Mouse (Mus musculus) MEL (cell line): Measurements from ENCODE around the gene Foxr1.

Source experiments
- CHD2 ChIP-seq: IDR thresholded peaks from 2 replicates; pipeline ENCODE4 v1.6.1; 2011; ENCODE audit warnings: low read length, improper control_type of control experiment
- CTCF ChIP-seq, 3 experiments: IDR thresholded peaks in 2 of 3; conservative IDR thresholded peaks in 1 of 3; 2 replicates each; pipeline ENCODE4 v1.5.1; 2011 to 2012; ENCODE audit warnings: low read length in 3 of 3, low read depth in 2 of 3, mild to moderate bottlenecking in 2 of 3, improper control_type of control experiment in 1 of 3, inconsistent platforms in 1 of 3, mixed read lengths in 1 of 3, moderate library complexity in 1 of 3; ENCODE audit not compliant: control insufficient read depth in 1 of 3, insufficient read depth in 1 of 3, poor library complexity in 1 of 3, severe bottlenecking in 1 of 3
- MAFK ChIP-seq: IDR thresholded peaks from 2 replicates; pipeline ENCODE4 v1.6.1; 2011; ENCODE audit warnings: low read depth, mild to moderate bottlenecking, low read length, improper control_type of control experiment, borderline replicate concordance
- MAX ChIP-seq: IDR thresholded peaks from 2 replicates; pipeline ENCODE4 v1.6.1; 2011; ENCODE audit warnings: low read length, improper control_type of control experiment
- MAZ ChIP-seq: IDR thresholded peaks from 2 replicates; pipeline ENCODE4 v1.6.1; 2012; ENCODE audit warnings: low read depth, mild to moderate bottlenecking, inconsistent platforms, low read length, improper control_type of control experiment
- POLR2A ChIP-seq, 2 experiments: IDR thresholded peaks; 2 replicates each; pipeline ENCODE4 v1.6.1; 2011 to 2012; ENCODE audit warnings: low read length in 2 of 2, mild to moderate bottlenecking in 2 of 2, control low read depth in 1 of 2, improper control_type of control experiment in 1 of 2, low read depth in 1 of 2, moderate library complexity in 1 of 2; ENCODE audit not compliant: control insufficient read depth in 1 of 2, insufficient read depth in 1 of 2, poor library complexity in 1 of 2
- POLR2AphosphoS2 ChIP-seq: IDR thresholded peaks from 2 replicates; pipeline ENCODE4 v1.6.1; 2011; ENCODE audit warnings: low read length, improper control_type of control experiment
- RAD21 ChIP-seq: IDR thresholded peaks from 2 replicates; pipeline ENCODE4 v1.6.1; 2011; ENCODE audit warnings: mild to moderate bottlenecking, low read depth, low read length, improper control_type of control experiment
- TBP ChIP-seq: IDR thresholded peaks from 2 replicates; pipeline ENCODE4 v1.8.0; 2011; ENCODE audit warnings: low read depth, low read length, improper control_type of control experiment
- UBTF ChIP-seq: IDR thresholded peaks from 2 replicates; pipeline ENCODE4 v1.6.1; 2012; ENCODE audit warnings: low read depth, mild to moderate bottlenecking, inconsistent platforms, low read length, improper control_type of control experiment, moderate library complexity, borderline replicate concordance; ENCODE audit not compliant: insufficient read depth
- USF1 ChIP-seq: IDR thresholded peaks from 2 replicates; pipeline ENCODE4 v1.6.1; 2014; ENCODE audit warnings: low read depth, mild to moderate bottlenecking, inconsistent platforms, low read length, improper control_type of control experiment, moderate library complexity
- USF2 ChIP-seq, 2 experiments: IDR thresholded peaks; 2 replicates each; pipeline ENCODE4 v1.6.1; 2011 to 2012; ENCODE audit warnings: improper control_type of control experiment in 2 of 2, low read length in 2 of 2, borderline replicate concordance in 1 of 2, inconsistent platforms in 1 of 2, low read depth in 1 of 2, mild to moderate bottlenecking in 1 of 2; ENCODE audit not compliant: insufficient read depth in 1 of 2
- ZC3H11A ChIP-seq: IDR thresholded peaks from 2 replicates; pipeline ENCODE4 v1.6.1; 2012; ENCODE audit warnings: low read depth, mild to moderate bottlenecking, inconsistent platforms, low read length, improper control_type of control experiment

GRCm38 (mm10) chr9:44401081-44401480 is 39.9 kb downstream of the Foxr1 start:
- no peak for TF ChIP-seq MAX
- no peak for TF ChIP-seq CTCF (IDR thresholded peaks at IDR 0.05 in 2 of 3, conservative IDR thresholded peaks at IDR 0.05 in 1 of 3; ENCODE audit: control insufficient read depth in 1 of 3, insufficient read depth in 1 of 3, low read depth in 2 of 3, low read length in 3 of 3, poor library complexity in 1 of 3, severe bottlenecking in 1 of 3)
- no peak for TF ChIP-seq POLR2A (IDR thresholded peaks at IDR 0.05; ENCODE audit: control insufficient read depth in 1 of 2, insufficient read depth in 1 of 2, low read depth in 1 of 2, low read length in 2 of 2, poor library complexity in 1 of 2)
- no peak for TF ChIP-seq POLR2AphosphoS2
- no peak for TF ChIP-seq ZC3H11A
- TF ChIP-seq RAD21: no peak
- TF ChIP-seq TBP: no peak
- TF ChIP-seq CHD2: no peak
- TF ChIP-seq MAZ: no peak
- TF ChIP-seq USF1: no peak
- TF ChIP-seq UBTF: no peak
- no peak for TF ChIP-seq USF2 (IDR thresholded peaks at IDR 0.05; ENCODE audit: borderline replicate concordance in 1 of 2, insufficient read depth in 1 of 2, low read depth in 1 of 2, low read length in 2 of 2)
- TF ChIP-seq MAFK: no peak
